Mouse (Mus musculus) olfactory bulb, adult 2 months (tissue): Measurements from ENCODE around the gene Slc33a1. TPM values are rescaled to one million over a fixed set of nuclear protein-coding genes. Genes with fewer than 3 reads are reported as not detected.

Experiments used
- H3K27ac ChIP-seq: fragments of 200-500 bp; 2 replicates; pipeline ENCODE4 v1.5.1; 2012; ENCODE audit warnings: low read depth, low read length; ENCODE audit not compliant: insufficient read depth
- H3K4me1 ChIP-seq: fragments of 200-500 bp; 2 replicates; pipeline ENCODE4 v1.6.1; 2012; ENCODE audit warnings: low read length; ENCODE audit not compliant: control insufficient read depth, insufficient read depth
- H3K4me3 ChIP-seq: fragments of 200-500 bp; 2 replicates; pipeline ENCODE4 v1.5.1; 2012; ENCODE audit warnings: mild to moderate bottlenecking, low read depth, low read length, moderate library complexity; ENCODE audit not compliant: insufficient read depth
- CTCF ChIP-seq: fragments of 200-500 bp; IDR thresholded peaks from 2 replicates; pipeline ENCODE4 v1.5.1; 2012; ENCODE audit warnings: low read depth, mild to moderate bottlenecking, low read length, moderate library complexity; ENCODE audit not compliant: insufficient read depth
- POLR2A ChIP-seq: fragments of 200-500 bp; IDR thresholded peaks from 2 replicates; pipeline ENCODE4 v1.6.1; 2012; ENCODE audit warnings: mild to moderate bottlenecking, low read depth, low read length, moderate library complexity; ENCODE audit not compliant: insufficient read depth
- WGBS: fragments of 180-500 bp; shearing (Covaris S2); methylation state at CpG from one replicate; pipeline ENCODE4 v1.1.7; 2018; 5-methylcytosine and 5-hydroxymethylcytosine counted together
- polyA plus RNA-seq: library from polyadenylated mRNA; stranded (reverse); fragments of >200 nt; gene quantifications from 2 replicates; pipeline ENCODE4 v1.2.4, GENCODE M21; 2012; ENCODE audit warnings: low replicate concordance; ENCODE audit not compliant: missing spikeins, insufficient read depth, insufficient read length

Slc33a1 gene
- polyA plus RNA-seq, 1 experiment = not detected

- no peak overlapping the region for H3K4me3 ChIP-seq
- 76% methylated on average over 3 of the region's 3 CpGs for WGBS
- TF ChIP-seq CTCF (no peak), POLR2A (no peak)
- H3K4me1 ChIP-seq = no peaks in the 10 kb centered on the region
- no peak overlapping the region for H3K27ac ChIP-seq
Observed at GRCm38 (mm10) chr3:63949837-63950236, 14.7 kb downstream of the Slc33a1 start.

GRCm38 (mm10) chr3:63941204-63941850 lies 23.2 kb downstream of the Slc33a1 start:
- no peak overlapping the region for H3K4me3 ChIP-seq
- TF ChIP-seq CTCF = no peak
- TF ChIP-seq POLR2A = no peak
- H3K27ac ChIP-seq = no peak overlapping the region

GRCm38 (mm10) chr3:63938928-63939327 lies 25.6 kb downstream of the Slc33a1 start:
- H3K27ac ChIP-seq = no peak overlapping the region
- no peaks in the 10 kb centered on the region for H3K4me1 ChIP-seq
- TF ChIP-seq CTCF (no peak), POLR2A (no peak)
- H3K4me3 ChIP-seq = no peak overlapping the region
- WGBS = 87% methylated on average over 2 of the region's 2 CpGs

More at GRCm38 (mm10) chr3:63941204-63941850, 23.2 kb downstream of the Slc33a1 start:
- no peaks in the 10 kb centered on the region for H3K4me1 ChIP-seq
- WGBS = 81% methylated on average over 2 of the region's 2 CpGs

DNA sequence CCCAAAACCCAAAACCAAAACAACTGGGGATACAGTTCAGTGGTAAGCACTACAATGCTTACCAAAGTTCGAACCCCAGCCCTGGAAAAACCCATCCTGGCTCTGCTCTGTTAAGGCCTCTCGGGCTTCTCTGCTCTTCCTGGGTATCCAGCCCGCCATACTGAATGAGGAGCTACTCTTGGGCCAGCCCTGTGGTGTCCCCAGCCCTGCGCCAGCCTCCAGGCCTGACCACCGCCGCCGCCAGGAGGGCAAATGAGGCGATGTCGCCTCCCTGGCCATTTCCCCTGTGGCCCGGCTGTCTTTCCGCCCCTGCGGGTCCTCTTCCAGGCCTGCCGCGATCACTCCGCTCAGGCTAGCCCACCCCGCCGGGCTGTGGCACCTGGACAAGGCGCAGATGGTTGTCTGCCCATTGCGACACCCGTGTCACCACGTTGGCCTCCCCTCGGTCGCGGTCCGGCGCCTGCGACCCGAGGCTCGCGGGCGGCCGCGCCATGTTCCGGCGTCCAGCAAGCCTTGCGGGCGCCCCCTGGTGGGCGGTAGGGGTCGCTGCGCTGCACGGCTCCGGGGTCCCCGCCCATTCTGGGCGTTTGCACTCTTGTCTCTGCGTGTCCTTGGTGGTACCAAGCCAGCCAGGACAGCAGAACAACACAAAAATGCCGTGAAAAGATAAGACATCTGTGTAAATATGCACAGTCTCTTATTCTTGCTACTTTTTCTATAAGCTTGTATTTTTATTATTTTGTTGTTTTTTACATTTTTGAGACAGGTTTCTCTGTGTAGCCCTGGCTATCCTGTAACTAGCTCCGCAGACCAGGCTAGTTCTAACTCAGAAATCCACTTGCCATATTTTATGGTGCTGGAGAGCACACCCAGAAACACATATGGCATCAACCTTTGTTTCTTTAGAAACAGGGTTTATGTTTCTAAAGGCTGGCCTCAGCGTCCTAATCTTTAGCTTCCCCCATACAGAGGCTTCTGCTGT lies 35.4 kb downstream of the Slc33a1 start, which contains the start of gene E130311K13Rik:
Gene E130311K13Rik, minus strand, starts transcription at position 595 of the 982 bp plus-strand sequence.
- WGBS = 6% methylated on average over 48 of the region's 48 CpGs
- Histone ChIP-seq H3K4me1 (no peaks in the 10 kb centered on the region), H3K4me3 (peak within 1 kb of the TSS; percentile 72), H3K27ac (peak within 1 kb of the TSS; percentile 71)
- TF ChIP-seq CTCF = peak; percentile 98
- TF ChIP-seq POLR2A = peak; percentile 70

DNA sequence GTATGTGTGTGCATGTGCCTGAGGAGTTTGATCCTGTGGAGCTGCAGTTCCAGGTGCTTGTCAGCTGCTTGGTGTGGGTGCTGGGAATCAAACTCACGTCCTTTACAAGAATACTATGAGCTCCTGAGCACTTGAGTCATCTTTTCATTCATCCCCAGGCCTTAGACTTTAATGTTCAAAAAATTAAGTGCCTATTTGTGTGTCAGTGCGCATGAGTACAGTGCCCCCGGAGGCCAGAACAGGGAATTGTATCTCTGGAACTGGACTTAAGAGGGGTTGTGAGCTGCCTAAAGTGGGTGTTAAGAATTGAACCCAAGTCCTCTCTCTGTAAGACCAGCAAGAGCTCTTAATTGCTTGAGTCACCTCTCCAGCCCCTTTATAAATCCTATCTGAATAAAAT lies 44.9 kb downstream of the Slc33a1 start:
- no peak overlapping the region for H3K27ac ChIP-seq
- WGBS = 66% methylated on average over 3 of the region's 3 CpGs
- no peaks in the 10 kb centered on the region for H3K4me1 ChIP-seq
- TF ChIP-seq CTCF (no peak), POLR2A (no peak)
- no peak overlapping the region for H3K4me3 ChIP-seq

DNA sequence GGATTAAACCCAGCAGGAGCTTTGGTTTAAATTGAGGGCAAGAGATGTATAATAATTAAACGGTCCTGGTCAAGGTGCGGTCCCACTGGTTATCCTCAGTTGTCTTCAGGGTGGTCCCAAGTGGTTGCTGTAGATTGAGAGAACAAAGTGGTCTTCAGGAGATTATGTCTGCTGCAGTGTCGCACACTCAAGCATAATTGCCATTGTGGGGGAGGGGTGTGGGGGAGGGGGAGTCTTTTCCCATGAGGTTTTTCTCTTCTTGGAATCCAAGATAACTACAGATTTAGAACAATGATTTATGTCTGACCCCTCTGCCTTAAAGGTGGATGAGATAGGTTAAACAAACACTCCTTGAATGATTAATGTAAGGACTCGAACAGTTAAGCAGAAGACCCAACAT lies 54.3 kb downstream of the Slc33a1 start:
- 89% methylated on average over 4 of the region's 4 CpGs for WGBS

GRCm38 (mm10) chr3:63905241-63905640 lies 59.3 kb downstream of the Slc33a1 start:
- Histone ChIP-seq H3K4me1 (peaks cover 4% of the 10 kb centered on the region), H3K27ac (no peak overlapping the region), H3K4me3 (peak overlapping the region; percentile 45)
- no peak for TF ChIP-seq POLR2A
- TF ChIP-seq CTCF = no peak
- 2% methylated on average over 18 of the region's 18 CpGs for WGBS

More for the DNA sequence above, 54.3 kb downstream of the Slc33a1 start:
- Histone ChIP-seq H3K27ac (no peak overlapping the region), H3K4me3 (no peak overlapping the region), H3K4me1 (peaks cover 1% of the 10 kb centered on the region)
- TF ChIP-seq CTCF = no peak
- TF ChIP-seq POLR2A = no peak

DNA sequence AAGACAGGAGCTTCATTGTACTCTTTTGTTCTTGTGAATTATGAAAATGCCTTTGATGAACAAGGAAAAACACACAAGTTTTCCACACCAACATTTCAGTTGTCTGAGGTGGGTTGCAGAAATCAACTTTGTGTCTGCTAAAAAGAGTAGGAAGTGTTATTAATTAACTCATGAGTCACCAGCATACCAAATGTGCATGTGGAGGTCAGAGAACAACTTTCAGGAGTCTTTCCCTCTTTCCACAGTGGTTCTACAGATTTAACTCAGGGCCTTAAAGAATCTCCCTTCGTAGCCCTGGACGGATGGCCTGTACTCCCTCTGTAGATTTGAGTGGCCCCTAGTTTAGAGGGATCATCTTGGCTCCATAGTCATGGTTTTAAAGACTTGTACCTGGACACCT lies 60.4 kb downstream of the Slc33a1 start:
- Histone ChIP-seq H3K27ac (no peak overlapping the region), H3K4me3 (no peak overlapping the region), H3K4me1 (peaks cover 7% of the 10 kb centered on the region)
- 82% methylated on average over 2 of the region's 2 CpGs for WGBS
- no peak for TF ChIP-seq CTCF
- TF ChIP-seq POLR2A = no peak
